Mouse (Mus musculus) hindbrain, embryonic 16.5 days (tissue): ENCODE measurements at regions not wholly inside any gene's neighbourhood (a gene's known extent, or its start where the extent isn't known, plus 50 kb on each side); places are given as distances from the start of the nearest gene placed in this dataset.

Source experiments
- ATAC-seq: fragments of 200-750 bp; cut with Nextera tagmentation; 2 replicates; pipeline ENCODE4 v1.8.0; 2017; ENCODE audit warnings: moderate TSS enrichment, moderate library complexity
- H3K27ac ChIP-seq: fragments of 300-500 bp; sonication (generic); 2 replicates; pipeline ENCODE4 v1.5.1; 2014; ENCODE audit warnings: low read depth, mild to moderate bottlenecking, control low read depth, low read length, moderate library complexity
- H3K27me3 ChIP-seq: fragments of 300-500 bp; sonication (generic); replicated peaks from 2 replicates; pipeline ENCODE4 v1.6.1; 2014; ENCODE audit warnings: low read length; ENCODE audit not compliant: control insufficient read depth, insufficient read depth
- H3K36me3 ChIP-seq: fragments of 300-500 bp; sonication (generic); 2 replicates; pipeline ENCODE4 v1.6.1; 2014; ENCODE audit warnings: mild to moderate bottlenecking, low read length, moderate library complexity, mixed read lengths; ENCODE audit not compliant: control insufficient read depth, insufficient read depth
- H3K4me1 ChIP-seq: fragments of 300-500 bp; sonication (generic); 2 replicates; pipeline ENCODE4 v1.6.1; 2014; ENCODE audit warnings: low read depth, low read length; ENCODE audit not compliant: control insufficient read depth, insufficient read depth
- H3K4me2 ChIP-seq: fragments of 300-500 bp; sonication (generic); 2 replicates; pipeline ENCODE4 v1.6.1; 2014; ENCODE audit warnings: mild to moderate bottlenecking, low read length, control low read depth, moderate library complexity
- H3K4me3 ChIP-seq: fragments of 300-500 bp; sonication (generic); 2 replicates; pipeline ENCODE4 v1.5.1; 2014; ENCODE audit warnings: mild to moderate bottlenecking, low read length, control low read depth, moderate library complexity
- H3K9ac ChIP-seq: fragments of 300-500 bp; sonication (generic); 2 replicates; pipeline ENCODE4 v1.6.1; 2014; ENCODE audit warnings: low read depth, mild to moderate bottlenecking, control low read depth, low read length, moderate library complexity
- H3K9me3 ChIP-seq: fragments of 300-500 bp; sonication (generic); 2 replicates; pipeline ENCODE4 v1.6.1; 2014; ENCODE audit warnings: mild to moderate bottlenecking, low read length, moderate library complexity; ENCODE audit not compliant: control insufficient read depth
- WGBS: fragments of 180-500 bp; shearing (Covaris S2); extraction: QIAGEN DNeasy Blood & Tissue Kit; methylation state at CpG from one replicate; pipeline ENCODE4 v1.1.7; 2014; 5-methylcytosine and 5-hydroxymethylcytosine counted together

- H3K27ac ChIP-seq = no peak overlapping the region
Measured at GRCm38 (mm10) chr12:94247362-94247761, 1444.7 kb upstream of the Flrt2 start.

DNA sequence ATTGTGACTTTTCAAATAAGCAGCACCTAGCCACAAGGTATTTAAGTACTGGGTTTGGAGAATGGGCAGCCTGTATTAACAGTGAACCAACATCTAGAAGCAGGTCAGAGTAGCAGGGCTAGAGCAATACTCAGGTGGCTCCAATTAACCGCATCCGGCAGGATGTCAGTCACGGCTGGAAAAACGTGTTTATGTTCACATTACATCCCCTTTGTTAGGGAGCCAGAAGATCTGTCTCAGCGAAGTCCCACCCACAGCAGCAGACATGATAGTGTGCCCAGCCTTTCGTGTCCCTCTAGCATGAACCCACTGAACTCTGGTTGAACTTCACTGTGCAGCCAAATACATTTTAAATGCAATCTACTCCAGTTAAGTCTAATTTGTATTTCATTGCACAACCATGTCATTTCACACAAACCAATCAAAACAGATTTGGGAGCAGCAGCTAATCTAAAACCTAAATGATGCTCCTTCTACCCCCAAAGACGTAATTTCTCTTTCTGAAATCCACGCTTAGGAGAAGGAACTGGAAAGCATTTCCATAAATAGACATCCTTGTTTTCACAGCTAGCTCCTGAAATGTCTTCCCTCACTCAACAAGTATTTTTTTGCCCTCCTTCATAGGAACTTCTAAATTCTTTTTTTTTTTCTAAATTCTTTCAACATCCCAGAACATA, 1438.9 kb upstream of the Flrt2 start:
- no peak for ATAC-seq
- no peaks in the 10 kb centered on the region for H3K4me1 ChIP-seq
- no peaks in the 10 kb centered on the region for H3K27me3 ChIP-seq
- no peaks in the 10 kb centered on the region for H3K9me3 ChIP-seq
- WGBS = 63% methylated on average over 8 of the region's 8 CpGs
- H3K9ac ChIP-seq = no peak overlapping the region
- H3K27ac ChIP-seq = no peak overlapping the region
- no peaks in the 10 kb centered on the region for H3K36me3 ChIP-seq
- H3K4me2 ChIP-seq = no peak overlapping the region
- H3K4me3 ChIP-seq = no peak overlapping the region

More at GRCm38 (mm10) chr12:94247362-94247761, 1444.7 kb upstream of the Flrt2 start:
- Histone ChIP-seq H3K4me3 (no peak overlapping the region), H3K4me2 (no peak overlapping the region), H3K4me1 (no peaks in the 10 kb centered on the region), H3K36me3 (no peaks in the 10 kb centered on the region), H3K27me3 (no peaks in the 10 kb centered on the region), H3K9ac (no peak overlapping the region), H3K9me3 (no peaks in the 10 kb centered on the region)
- ATAC-seq = no peak

- H3K4me1 ChIP-seq = no peaks in the 10 kb centered on the region
- H3K9ac ChIP-seq = no peak overlapping the region
- H3K36me3 ChIP-seq = no peaks in the 10 kb centered on the region
- ATAC-seq = no peak
- no peaks in the 10 kb centered on the region for H3K9me3 ChIP-seq
- H3K4me2 ChIP-seq = no peak overlapping the region
- no peak overlapping the region for H3K4me3 ChIP-seq
- 77% methylated on average over 2 of the region's 2 CpGs for WGBS
- no peak overlapping the region for H3K27ac ChIP-seq
- H3K27me3 ChIP-seq = no peaks in the 10 kb centered on the region
Measured at GRCm38 (mm10) chr12:94280946-94281345, 1411.1 kb upstream of the Flrt2 start.

GRCm38 (mm10) chr12:94282931-94283330, 1409.1 kb upstream of the Flrt2 start:
- H3K4me1 ChIP-seq = no peaks in the 10 kb centered on the region
- H3K27ac ChIP-seq = no peak overlapping the region
- WGBS = 88% methylated on average over 3 of the region's 3 CpGs
- no peak overlapping the region for H3K4me2 ChIP-seq
- no peaks in the 10 kb centered on the region for H3K36me3 ChIP-seq
- no peaks in the 10 kb centered on the region for H3K27me3 ChIP-seq
- H3K9ac ChIP-seq = no peak overlapping the region
- ATAC-seq = no peak
- no peak overlapping the region for H3K4me3 ChIP-seq
- no peaks in the 10 kb centered on the region for H3K9me3 ChIP-seq

DNA sequence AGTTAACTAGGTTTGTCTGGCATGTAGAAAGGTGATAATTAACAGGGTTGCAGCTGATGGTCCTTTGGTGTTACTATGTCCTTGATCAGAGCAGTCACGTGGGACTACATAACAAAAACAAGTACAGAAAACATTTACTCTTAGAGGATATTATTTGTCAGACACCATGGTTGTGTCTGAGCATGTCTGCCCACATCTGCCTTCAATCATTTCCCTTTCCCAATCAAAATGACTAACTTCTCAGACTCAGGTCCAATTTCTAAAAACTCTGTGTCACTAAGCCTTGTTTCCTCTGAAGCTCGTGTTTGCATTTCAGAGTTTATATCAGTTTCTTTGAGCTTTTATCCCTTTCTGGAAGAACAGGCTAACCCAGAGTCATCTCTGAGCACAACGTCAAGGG, 1408.5 kb upstream of the Flrt2 start:
- no peak overlapping the region for H3K4me2 ChIP-seq
- H3K27me3 ChIP-seq = no peaks in the 10 kb centered on the region
- no peak overlapping the region for H3K27ac ChIP-seq
- no peaks in the 10 kb centered on the region for H3K9me3 ChIP-seq
- H3K4me3 ChIP-seq = no peak overlapping the region
- no peak for ATAC-seq
- H3K9ac ChIP-seq = no peak overlapping the region
- no peaks in the 10 kb centered on the region for H3K4me1 ChIP-seq
- 89% methylated on average over 3 of the region's 3 CpGs for WGBS
- H3K36me3 ChIP-seq = no peaks in the 10 kb centered on the region

DNA sequence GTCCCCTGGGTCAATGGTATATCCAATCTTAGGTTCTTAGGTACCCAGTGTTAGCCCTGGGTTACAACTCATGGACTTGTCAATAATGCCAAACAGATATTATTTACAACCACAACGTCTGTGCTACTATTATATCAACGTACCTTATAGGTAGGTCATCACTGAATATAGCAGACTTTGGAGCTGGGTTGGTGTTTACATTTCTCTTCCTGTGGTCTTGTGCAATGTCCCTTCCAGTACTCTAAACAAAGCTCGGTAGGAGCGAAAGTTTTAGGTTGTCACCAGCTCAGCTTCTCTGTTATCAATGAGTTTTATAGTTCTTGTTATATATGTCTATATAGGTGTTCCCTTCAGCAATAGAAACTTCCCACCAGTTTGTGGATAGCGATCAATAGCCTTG, 1394.2 kb upstream of the Flrt2 start:
- H3K36me3 ChIP-seq = no peaks in the 10 kb centered on the region

DNA sequence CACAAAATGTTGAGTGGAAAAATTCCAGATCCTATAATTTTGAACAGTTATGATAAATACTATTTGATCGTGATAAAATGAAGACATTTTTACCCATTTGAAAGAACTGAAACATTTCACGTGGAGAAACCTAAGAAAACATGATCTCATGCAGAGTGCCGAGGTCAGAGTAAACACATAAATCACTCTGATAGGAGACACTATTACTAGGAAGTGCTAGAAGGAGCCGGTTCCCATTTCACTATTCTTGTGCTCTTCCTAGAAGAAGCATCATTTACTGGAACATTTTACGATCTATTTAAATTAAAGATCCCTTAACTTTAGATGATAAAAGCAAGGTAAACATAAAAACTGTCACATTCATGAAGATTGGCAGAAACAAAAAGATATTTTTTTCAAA, 1359.7 kb upstream of the Flrt2 start:
- H3K9me3 ChIP-seq = no peaks in the 10 kb centered on the region
- no peak overlapping the region for H3K27ac ChIP-seq
- no peaks in the 10 kb centered on the region for H3K4me1 ChIP-seq
- no peaks in the 10 kb centered on the region for H3K36me3 ChIP-seq
- H3K9ac ChIP-seq = no peak overlapping the region
- WGBS = 78% methylated on average over 5 of the region's 5 CpGs
- no peak overlapping the region for H3K4me3 ChIP-seq
- H3K4me2 ChIP-seq = no peak overlapping the region
- ATAC-seq = no peak
- H3K27me3 ChIP-seq = no peaks in the 10 kb centered on the region

More for the DNA sequence above, 1394.2 kb upstream of the Flrt2 start:
- Histone ChIP-seq H3K27ac (no peak overlapping the region), H3K9ac (no peak overlapping the region), H3K4me2 (no peak overlapping the region), H3K4me1 (no peaks in the 10 kb centered on the region), H3K4me3 (no peak overlapping the region), H3K9me3 (no peaks in the 10 kb centered on the region), H3K27me3 (no peaks in the 10 kb centered on the region)
- no peak for ATAC-seq
- 94% methylated on average over 5 of the region's 5 CpGs for WGBS

DNA sequence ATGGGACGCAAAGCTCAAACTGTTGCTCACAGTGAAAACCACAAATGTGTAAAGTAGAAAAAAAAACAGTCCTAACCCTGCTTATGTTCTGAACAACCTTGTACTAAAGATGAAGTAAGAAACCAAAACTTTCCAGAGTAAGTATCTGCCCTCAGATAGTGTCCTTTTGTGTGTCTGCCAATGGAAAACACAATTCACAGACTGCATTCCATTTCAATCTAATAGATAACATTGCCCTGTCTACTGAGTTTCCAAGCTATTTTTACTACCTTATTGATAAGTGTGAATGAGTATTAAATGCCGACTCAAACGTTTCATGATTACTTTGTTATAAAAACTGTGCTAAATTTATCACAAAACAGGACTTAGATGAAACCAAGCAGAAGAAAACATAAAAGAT, 1357.4 kb upstream of the Flrt2 start:
- no peak overlapping the region for H3K9ac ChIP-seq
- H3K4me2 ChIP-seq = no peak overlapping the region
- H3K9me3 ChIP-seq = no peaks in the 10 kb centered on the region
- H3K36me3 ChIP-seq = no peaks in the 10 kb centered on the region
- no peak for ATAC-seq
- no peaks in the 10 kb centered on the region for H3K27me3 ChIP-seq
- H3K4me1 ChIP-seq = no peaks in the 10 kb centered on the region
- H3K4me3 ChIP-seq = no peak overlapping the region
- no peak overlapping the region for H3K27ac ChIP-seq
- WGBS = 90% methylated on average over 3 of the region's 3 CpGs

GRCm38 (mm10) chr12:94349623-94350156, 1342.3 kb upstream of the Flrt2 start:
- no peaks in the 10 kb centered on the region for H3K27me3 ChIP-seq
- H3K4me1 ChIP-seq = no peaks in the 10 kb centered on the region
- WGBS = 41% methylated on average over 7 of the region's 7 CpGs
- no peak overlapping the region for H3K4me2 ChIP-seq
- H3K4me3 ChIP-seq = no peak overlapping the region
- H3K9me3 ChIP-seq = no peaks in the 10 kb centered on the region
- ATAC-seq = no peak
- no peaks in the 10 kb centered on the region for H3K36me3 ChIP-seq
- no peak overlapping the region for H3K27ac ChIP-seq
- no peak overlapping the region for H3K9ac ChIP-seq
